Mouse (Mus musculus) forebrain, embryonic 16.5 days (tissue): ENCODE results near the gene Tstd1. TPM values are rescaled to one million over a fixed set of nuclear protein-coding genes. Genes with fewer than 3 reads are reported as not detected.

ENCODE experiments used
- ATAC-seq: fragments of 200-750 bp; cut with Nextera tagmentation; 2 replicates; pipeline ENCODE4 v1.8.0; 2017; ENCODE audit warnings: mild to moderate bottlenecking, moderate library complexity
- H3K27ac ChIP-seq: fragments of 300-500 bp; sonication (generic); 2 replicates; pipeline ENCODE4 v1.5.1; 2014; ENCODE audit warnings: low read length, control low read depth
- H3K27me3 ChIP-seq: fragments of 300-500 bp; sonication (generic); replicated peaks from 2 replicates; pipeline ENCODE4 v1.6.1; 2014; ENCODE audit warnings: low read length; ENCODE audit not compliant: control insufficient read depth, insufficient read depth
- H3K36me3 ChIP-seq: fragments of 300-500 bp; sonication (generic); 2 replicates; pipeline ENCODE4 v1.6.1; 2014; ENCODE audit not compliant: control insufficient read depth, insufficient read depth
- H3K4me1 ChIP-seq: fragments of 300-500 bp; sonication (generic); replicated peaks from 2 replicates; pipeline ENCODE4 v1.6.1; 2014; ENCODE audit warnings: low read length; ENCODE audit not compliant: control insufficient read depth, insufficient read depth
- H3K4me2 ChIP-seq: fragments of 300-500 bp; sonication (generic); 2 replicates; pipeline ENCODE4 v1.6.1; 2014; ENCODE audit warnings: mild to moderate bottlenecking, low read length, control low read depth
- H3K4me3 ChIP-seq: fragments of 300-500 bp; sonication (generic); replicated peaks from 2 replicates; pipeline ENCODE4 v1.5.1; 2014; ENCODE audit warnings: mild to moderate bottlenecking, low read length, control low read depth
- H3K9ac ChIP-seq: fragments of 300-500 bp; sonication (generic); replicated peaks from 2 replicates; pipeline ENCODE4 v1.6.1; 2014; ENCODE audit warnings: low read depth, low read length, control low read depth
- H3K9me3 ChIP-seq: fragments of 300-500 bp; sonication (generic); 2 replicates; pipeline ENCODE4 v1.6.1; 2016; ENCODE audit warnings: low read length; ENCODE audit not compliant: control insufficient read depth
- WGBS: fragments of 180-500 bp; shearing (Covaris S2); extraction: QIAGEN DNeasy Blood & Tissue Kit; methylation state at CpG from one replicate; pipeline ENCODE4 v1.1.7; 2014; 5-methylcytosine and 5-hydroxymethylcytosine counted together
- polyA plus RNA-seq: library from polyadenylated mRNA; unstranded; fragments of >200 nt; fragmentation: Nextera tagmentation; extraction: Ambion mirVana; gene quantifications from 2 replicates; pipeline ENCODE4 v1.2.1, GENCODE M21; 2015

Gene Tstd1
- polyA plus RNA-seq, 1 experiment from 2014 or later = 10.1 TPM

GRCm38 (mm10) chr1:171385171-171385570 lies 33.5 kb upstream of the Tstd1 start:
- 66% methylated on average over 9 of the region's 9 CpGs for WGBS
- no peaks in the 10 kb centered on the region for H3K9me3 ChIP-seq

GRCm38 (mm10) chr1:171387099-171387498 lies 31.6 kb upstream of the Tstd1 start:
- Histone ChIP-seq H3K27me3 (no peaks in the 10 kb centered on the region), H3K9me3 (no peaks in the 10 kb centered on the region), H3K9ac (no peak overlapping the region), H3K4me3 (no peak overlapping the region), H3K36me3 (no peaks in the 10 kb centered on the region), H3K27ac (no peak overlapping the region), H3K4me2 (no peak overlapping the region), H3K4me1 (no peaks in the 10 kb centered on the region)
- WGBS = 26% methylated on average over 6 of the region's 6 CpGs
- ATAC-seq = no peak

More at GRCm38 (mm10) chr1:171385171-171385570, 33.5 kb upstream of the Tstd1 start:
- H3K27ac ChIP-seq = no peak overlapping the region
- H3K9ac ChIP-seq = no peak overlapping the region
- no peak overlapping the region for H3K4me3 ChIP-seq
- no peak for ATAC-seq
- H3K4me1 ChIP-seq = peaks cover 2% of the 10 kb centered on the region
- no peaks in the 10 kb centered on the region for H3K36me3 ChIP-seq
- peaks cover 5% of the 10 kb centered on the region for H3K27me3 ChIP-seq
- no peak overlapping the region for H3K4me2 ChIP-seq

- no peak within 1 kb of the TSS for H3K27ac ChIP-seq
- no peaks in the 10 kb centered on the region for H3K9me3 ChIP-seq
- no peak for ATAC-seq
- H3K4me2 ChIP-seq = no peak within 1 kb of the TSS
- no peaks in the 10 kb centered on the region for H3K27me3 ChIP-seq
- H3K4me3 ChIP-seq = no peak within 1 kb of the TSS
- H3K36me3 ChIP-seq = no peaks in the 10 kb centered on the region
- 83% methylated on average over 15 of the region's 15 CpGs for WGBS
- H3K4me1 ChIP-seq = no peaks in the 10 kb centered on the region
- H3K9ac ChIP-seq = no peak within 1 kb of the TSS
Observed at GRCm38 (mm10) chr1:171388376-171389102, 30.1 kb upstream of the Tstd1 start, which contains the start of gene Arhgap30. TSS of gene Arhgap30 (plus strand) at chr1:171388954.

- H3K9me3 ChIP-seq = no peaks in the 10 kb centered on the region
- H3K36me3 ChIP-seq = no peaks in the 10 kb centered on the region
- 0 out of 2 replicates have a peak, but pooled peaks cover 2% of the 10 kb centered on the region for H3K27me3 ChIP-seq
- 82% methylated on average over 4 of the region's 4 CpGs for WGBS
- no peak overlapping the region for H3K4me2 ChIP-seq
- no peak overlapping the region for H3K4me3 ChIP-seq
- H3K27ac ChIP-seq = no peak overlapping the region
- no peak overlapping the region for H3K9ac ChIP-seq
- H3K4me1 ChIP-seq = no peaks in the 10 kb centered on the region
- ATAC-seq = no peak
Observed at GRCm38 (mm10) chr1:171390101-171390500, 28.6 kb upstream of the Tstd1 start.

- H3K27me3 ChIP-seq = 0 out of 2 replicates have a peak, but pooled peaks cover 2% of the 10 kb centered on the region
- H3K9me3 ChIP-seq = no peaks in the 10 kb centered on the region
- no peak overlapping the region for H3K4me3 ChIP-seq
- 74% methylated on average over 4 of the region's 4 CpGs for WGBS
- H3K4me1 ChIP-seq = no peaks in the 10 kb centered on the region
- H3K36me3 ChIP-seq = no peaks in the 10 kb centered on the region
- no peak for ATAC-seq
- no peak overlapping the region for H3K9ac ChIP-seq
- H3K4me2 ChIP-seq = no peak overlapping the region
- no peak overlapping the region for H3K27ac ChIP-seq
Observed at GRCm38 (mm10) chr1:171401821-171402220, 16.9 kb upstream of the Tstd1 start.

- Histone ChIP-seq H3K27me3 (peaks cover 2% of the 10 kb centered on the region; the same call in 1 of the 2 replicates), H3K4me1 (no peaks in the 10 kb centered on the region), H3K4me2 (no peak overlapping the region), H3K9me3 (no peaks in the 10 kb centered on the region), H3K9ac (no peak overlapping the region), H3K36me3 (no peaks in the 10 kb centered on the region), H3K4me3 (no peak overlapping the region), H3K27ac (no peak overlapping the region)
- WGBS = 87% methylated on average over 9 of the region's 9 CpGs
- no peak for ATAC-seq
Observed at GRCm38 (mm10) chr1:171402991-171403390, 15.7 kb upstream of the Tstd1 start.

GRCm38 (mm10) chr1:171407263-171407662 lies 11.4 kb upstream of the Tstd1 start:
- WGBS = 80% methylated on average over 5 of the region's 5 CpGs
- no peaks in the 10 kb centered on the region for H3K4me1 ChIP-seq
- no peaks in the 10 kb centered on the region for H3K9me3 ChIP-seq
- H3K27me3 ChIP-seq = peaks cover 8% of the 10 kb centered on the region
- ATAC-seq = no peak
- no peak overlapping the region for H3K9ac ChIP-seq
- H3K4me3 ChIP-seq = no peak overlapping the region
- no peak overlapping the region for H3K4me2 ChIP-seq
- no peak overlapping the region for H3K27ac ChIP-seq
- H3K36me3 ChIP-seq = no peaks in the 10 kb centered on the region

- Histone ChIP-seq H3K27me3 (peaks cover 8% of the 10 kb centered on the region), H3K9me3 (no peaks in the 10 kb centered on the region), H3K4me1 (peaks cover 21% of the 10 kb centered on the region), H3K4me3 (no peak overlapping the region), H3K9ac (no peak overlapping the region), H3K4me2 (no peak overlapping the region), H3K36me3 (peaks cover 1% of the 10 kb centered on the region; the same call in 1 of the 2 replicates), H3K27ac (no peak overlapping the region)
- ATAC-seq = no peak
- 80% methylated on average over 1 of the region's 1 CpGs for WGBS
Observed at GRCm38 (mm10) chr1:171410231-171410630, 8.4 kb upstream of the Tstd1 start.

- peak within 1 kb of the TSS; percentile 97 for H3K27ac ChIP-seq
- peaks cover 8% of the 10 kb centered on the region for H3K27me3 ChIP-seq
- no peaks in the 10 kb centered on the region for H3K9me3 ChIP-seq
- peak within 1 kb of the TSS; percentile 66 for H3K4me2 ChIP-seq
- peaks cover 21% of the 10 kb centered on the region for H3K4me1 ChIP-seq
- ATAC-seq = peak; percentile 98
- peak within 1 kb of the TSS; percentile 98 for H3K9ac ChIP-seq
- WGBS = under 1% methylated on average over 36 of the region's 36 CpGs
- H3K36me3 ChIP-seq = peaks cover 9% of the 10 kb centered on the region
- peak within 1 kb of the TSS; percentile 60 for H3K4me3 ChIP-seq
Observed at GRCm38 (mm10) chr1:171410947-171411484, 7.7 kb upstream of the Tstd1 start, which contains the start of gene Usf1. TSS of gene Usf1 (plus strand) at chr1:171411313.
